ENCODE assay signal across 15 mouse cellular contexts in the genomic region with DNA sequence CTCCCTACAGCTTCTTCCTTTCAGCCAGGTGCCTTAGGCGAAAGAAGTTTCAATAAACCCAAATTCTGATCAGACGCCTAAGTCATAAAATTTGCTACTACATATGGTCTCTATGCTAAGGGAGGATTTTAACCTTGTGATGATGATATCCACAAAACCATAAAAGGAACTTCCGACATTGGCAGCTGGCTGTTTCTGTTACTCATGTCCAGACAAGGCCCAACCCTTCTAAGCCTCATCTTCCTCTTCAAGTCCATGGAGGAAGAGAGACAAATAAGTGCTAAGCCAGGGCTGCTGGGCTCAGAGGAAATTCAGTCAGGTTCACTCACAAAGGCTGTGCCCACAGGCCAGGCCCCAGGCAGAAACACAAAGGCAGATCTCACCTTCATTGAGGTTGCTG. TPM values are rescaled to one million over a fixed set of nuclear protein-coding genes. Genes with fewer than 3 reads are reported as not detected.
DNase-seq lines count a peak whose midpoint lies in the region; ATAC-seq and TF ChIP-seq lines count a peak whose summit lies in the region.
"Had no signal": no experiment of that assay in that cellular context is flagged by ENCODE, and none has a peak within 500 bp of the region (broad histone marks: within the 10 kb centered on the region; RNA-seq: fewer than 3 reads in every experiment).

No protein-coding gene starts in this region.

- intact Hi-C loops in heart, postnatal 10 days (cut with DNase I), result no loop called here

- 89% methylated on average over 3 of the region's 3 CpGs for WGBS in heart, embryonic 12.5 days
- WGBS in liver, adult 2 months, result 90% methylated on average over 3 of the region's 3 CpGs
- WGBS in liver, embryonic 11.5 days, result 90% methylated on average over 3 of the region's 3 CpGs
- 72% methylated on average over 3 of the region's 3 CpGs for WGBS in liver, embryonic 16.5 days (ENCODE audit: insufficient replicate concordance)
- WGBS in midbrain, postnatal 0 days, result 79% methylated on average over 3 of the region's 3 CpGs

- H3K4me1 ChIP-seq in heart, embryonic 12.5 days (replicated peaks), result peaks cover 79% of the 10 kb centered on the region
- peaks cover 10% of the 10 kb centered on the region for H3K4me1 ChIP-seq in liver, adult 2 months (ENCODE audit: control insufficient read depth, insufficient read depth, low read length)
- no peaks in the 10 kb centered on the region; the same call in 1 of the 2 replicates for H3K4me1 ChIP-seq in liver, embryonic 11.5 days (replicated peaks; ENCODE audit: control insufficient read depth, insufficient read depth, low read length)
- peaks cover 10% of the 10 kb centered on the region for H3K4me1 ChIP-seq in liver, embryonic 16.5 days (ENCODE audit: control insufficient read depth, low read depth, low read length)
- no peaks in the 10 kb centered on the region; the same call in 1 of the 2 replicates for H3K4me1 ChIP-seq in midbrain, postnatal 0 days (ENCODE audit: insufficient read depth, low read length)
- H3K4me1 ChIP-seq: embryonic facial prominence, embryonic 15.5 days had no signal

- no peak overlapping the region for H3K9ac ChIP-seq in heart, embryonic 12.5 days
- no peak overlapping the region for H3K9ac ChIP-seq in liver, adult 2 months (ENCODE audit: low read depth, low read length)
- no peak overlapping the region for H3K9ac ChIP-seq in liver, embryonic 11.5 days (ENCODE audit: low read depth, low read length)
- no peak overlapping the region for H3K9ac ChIP-seq in liver, embryonic 16.5 days (ENCODE audit: low read depth, low read length)
- H3K9ac ChIP-seq in midbrain, postnatal 0 days (replicated peaks; ENCODE audit: low read length, poor library complexity, severe bottlenecking), result no peak overlapping the region
- H3K9ac ChIP-seq: embryonic facial prominence, embryonic 15.5 days had no signal

- H3K9me3 ChIP-seq in heart, embryonic 12.5 days (replicated peaks), result no peaks in the 10 kb centered on the region
- no peaks in the 10 kb centered on the region for H3K9me3 ChIP-seq in liver, embryonic 11.5 days (ENCODE audit: control insufficient read depth, low read length)
- H3K9me3 ChIP-seq in liver, embryonic 16.5 days (replicated peaks; ENCODE audit: control insufficient read depth, low read length), result no peaks in the 10 kb centered on the region
- H3K9me3 ChIP-seq in midbrain, postnatal 0 days (ENCODE audit: low read length), result no peaks in the 10 kb centered on the region
- H3K9me3 ChIP-seq: embryonic facial prominence, embryonic 15.5 days had no signal

- no peak overlapping the region for H3K4me3 ChIP-seq in heart, embryonic 12.5 days
- H3K4me3 ChIP-seq in liver, adult 2 months (ENCODE audit: insufficient read depth, low read depth, low read length), result no peak overlapping the region
- no peak overlapping the region for H3K4me3 ChIP-seq in liver, embryonic 11.5 days (ENCODE audit: low read depth, low read length)
- H3K4me3 ChIP-seq in liver, embryonic 16.5 days (ENCODE audit: low read depth, low read length), result no peak overlapping the region
- no peak overlapping the region for H3K4me3 ChIP-seq in midbrain, postnatal 0 days (ENCODE audit: low read depth, low read length)
- H3K4me3 ChIP-seq: embryonic facial prominence, embryonic 15.5 days had no signal

- H3K27ac ChIP-seq in heart, embryonic 12.5 days (ENCODE audit: poor library complexity, severe bottlenecking), result peak overlapping the region; percentile 85
- peak overlapping the region; percentile 64; the same call in 1 of the 2 replicates for H3K27ac ChIP-seq in liver, adult 2 months (replicated peaks; ENCODE audit: insufficient read depth, low read depth, low read length)
- H3K27ac ChIP-seq in liver, embryonic 11.5 days (ENCODE audit: low read depth, low read length), result no peak overlapping the region; the same call in 1 of the 2 replicates
- peak overlapping the region; percentile 66 for H3K27ac ChIP-seq in liver, embryonic 16.5 days (ENCODE audit: low read length)
- peak overlapping the region; percentile 48 for H3K27ac ChIP-seq in midbrain, postnatal 0 days (ENCODE audit: low read depth, low read length)
- H3K27ac ChIP-seq: embryonic facial prominence, embryonic 15.5 days had no signal

- TF ChIP-seq CTCF in liver, adult 2 months (IDR thresholded peaks at IDR 0.05; ENCODE audit: low read depth, low read length), result no peak
- no peak for TF ChIP-seq CTCF in midbrain, postnatal 0 days (IDR thresholded peaks at IDR 0.05)

- H3K4me2 ChIP-seq in heart, embryonic 12.5 days, result no peak overlapping the region
- no peak overlapping the region for H3K4me2 ChIP-seq in liver, embryonic 11.5 days
- H3K4me2 ChIP-seq in liver, embryonic 16.5 days (ENCODE audit: low read depth, low read length), result no peak overlapping the region
- no peak overlapping the region for H3K4me2 ChIP-seq in midbrain, postnatal 0 days (ENCODE audit: low read depth, low read length, poor library complexity, severe bottlenecking)
- H3K4me2 ChIP-seq: embryonic facial prominence, embryonic 15.5 days had no signal

- no peak for ATAC-seq in heart, embryonic 12.5 days (ENCODE audit: insufficient number of reproducible peaks, low FRiP score)
- ATAC-seq in liver, embryonic 11.5 days (replicated peaks; ENCODE audit: low FRiP score), result no peak
- no peak for ATAC-seq in liver, embryonic 16.5 days (ENCODE audit: low read depth)
- no peak for ATAC-seq in midbrain, postnatal 0 days (ENCODE audit: low FRiP score)
- no peak for ATAC-seq in erythroid progenitor cell, adult 5-6 weeks (replicated peaks; ENCODE audit: low FRiP score, poor library complexity, severe bottlenecking)
- ATAC-seq: activated CD4-positive, CD25-positive, alpha-beta regulatory T cell, adult 4 months; intestine, postnatal 0 days had no signal

- peaks cover 5% of the 10 kb centered on the region; the same call in 1 of the 2 replicates for H3K79me2 ChIP-seq in liver, adult 2 months (ENCODE audit: control insufficient read depth, insufficient read depth, low read length)

- no peaks in the 10 kb centered on the region for H3K27me3 ChIP-seq in heart, embryonic 12.5 days (replicated peaks)
- no peaks in the 10 kb centered on the region for H3K27me3 ChIP-seq in liver, adult 2 months (ENCODE audit: control insufficient read depth, insufficient read depth, low read length)
- H3K27me3 ChIP-seq in liver, embryonic 11.5 days (replicated peaks; ENCODE audit: control insufficient read depth, insufficient read depth, low read length), result no peaks in the 10 kb centered on the region
- H3K27me3 ChIP-seq in liver, embryonic 16.5 days (ENCODE audit: control insufficient read depth, insufficient read depth, low read depth, low read length), result no peaks in the 10 kb centered on the region
- no peaks in the 10 kb centered on the region for H3K27me3 ChIP-seq in midbrain, postnatal 0 days (ENCODE audit: insufficient read depth, low read length)
- H3K27me3 ChIP-seq: embryonic facial prominence, embryonic 15.5 days had no signal

- TF ChIP-seq POLR2A in liver, adult 2 months (IDR thresholded peaks at IDR 0.05; ENCODE audit: extremely low read depth, insufficient read depth, low read length), result no peak

- no peak for DNase-seq in heart, postnatal 10 days
- peak; percentile 31 for DNase-seq in liver, adult 2 months (ENCODE audit: extremely low read depth, low read depth, low spot score)
- DNase-seq in liver, embryonic 11.5 days (ENCODE audit: low spot score), result no peak
- DNase-seq in midbrain, postnatal 0 days (ENCODE audit: low spot score), result no peak
- DNase-seq in cerebellum, adult 8-10 months, result no peak
- DNase-seq: B cell, adult 2 months; cerebellum, postnatal 25 days; kidney, postnatal 4 days had no signal

- H3K36me3 ChIP-seq in heart, embryonic 12.5 days, result peaks cover 96% of the 10 kb centered on the region
- H3K36me3 ChIP-seq in liver, adult 2 months (ENCODE audit: control insufficient read depth, insufficient read depth, low read length), result peaks cover 58% of the 10 kb centered on the region
- H3K36me3 ChIP-seq in liver, embryonic 11.5 days (ENCODE audit: control insufficient read depth, insufficient read depth, low read length), result peaks cover 75% of the 10 kb centered on the region
- H3K36me3 ChIP-seq in liver, embryonic 16.5 days (ENCODE audit: control insufficient read depth, insufficient read depth), result peaks cover 50% of the 10 kb centered on the region
- H3K36me3 ChIP-seq in midbrain, postnatal 0 days (ENCODE audit: insufficient read depth, low read length), result peaks cover 86% of the 10 kb centered on the region

RNA-seq across cellular contexts. Expression of a gene that starts 18.8 kb away (rescaled TPM):
- polyA plus RNA-seq in heart, embryonic 12.5 days (2016; fragmentation: Nextera tagmentation; extraction: Ambion mirVana), result 3,183 and 3,245 TPM in 2 replicates
- 1,000 to 10,000 TPM; 5,439 to 5,458 TPM for total RNA-seq in heart, postnatal 10 days (2021)
- total RNA-seq in liver, adult 2 months (2014; rRNA removed), result 0.27 and 0.83 TPM in 2 replicates
- polyA plus RNA-seq in liver, adult 2 months (2012; rRNA removed), result 0.32 TPM in 1 of 2 replicates, not detected in the other
- polyA plus RNA-seq in liver, embryonic 11.5 days (2014; fragmentation: Nextera tagmentation; extraction: Ambion mirVana), result 17.6 and 39.0 TPM in 2 replicates
- polyA plus RNA-seq in liver, embryonic 16.5 days (2015; fragmentation: Nextera tagmentation; extraction: Ambion mirVana), result 80.6 and 93.1 TPM in 2 replicates
- 1.9 and 7.4 TPM in 2 replicates for total RNA-seq in midbrain, postnatal 0 days (2014; rRNA removed)
- polyA plus RNA-seq in midbrain, postnatal 0 days (2015; fragmentation: Nextera tagmentation; extraction: Ambion mirVana), result 4.6 and 4.8 TPM in 2 replicates
- total RNA-seq in erythroid progenitor cell, adult 5-6 weeks (2015; ENCODE audit: low replicate concordance), result not detected in 2 replicates
- not detected in 2 replicates for total RNA-seq in erythroid progenitor cell, adult 5-6 weeks (2017; ENCODE audit: low replicate concordance)
- total RNA-seq: MEL had no signal
- polyA plus RNA-seq: activated CD4-positive, CD25-positive, alpha-beta regulatory T cell, adult 4 months had no signal

RNA-seq across cellular contexts. Expression of a gene that starts 20.9 kb away (rescaled TPM):
- polyA plus RNA-seq in heart, embryonic 12.5 days (2016; fragmentation: Nextera tagmentation; extraction: Ambion mirVana), result 48.3 and 56.7 TPM in 2 replicates
- 10 to 100 TPM; 77.3 to 78.9 TPM for total RNA-seq in heart, postnatal 10 days (2021)
- total RNA-seq in liver, adult 2 months (2014; rRNA removed), result 27.0 and 39.5 TPM in 2 replicates
- polyA plus RNA-seq in liver, adult 2 months (2012; rRNA removed), result 32.7 and 52.3 TPM in 2 replicates
- polyA plus RNA-seq in liver, embryonic 11.5 days (2014; fragmentation: Nextera tagmentation; extraction: Ambion mirVana), result 25.3 and 39.9 TPM in 2 replicates
- polyA plus RNA-seq in liver, embryonic 16.5 days (2015; fragmentation: Nextera tagmentation; extraction: Ambion mirVana), result 25.8 and 32.2 TPM in 2 replicates
- 25.5 and 31.4 TPM in 2 replicates for total RNA-seq in midbrain, postnatal 0 days (2014; rRNA removed)
- polyA plus RNA-seq in midbrain, postnatal 0 days (2015; fragmentation: Nextera tagmentation; extraction: Ambion mirVana), result 9.0 and 11.7 TPM in 2 replicates
- 27.2 TPM in 1 of 2 replicates, not detected in the other for total RNA-seq in erythroid progenitor cell, adult 5-6 weeks (2015; ENCODE audit: low replicate concordance)
- total RNA-seq in erythroid progenitor cell, adult 5-6 weeks (2017; ENCODE audit: low replicate concordance), result 0.64 TPM in 1 of 2 replicates, not detected in the other

RNA-seq across cellular contexts. Expression of a gene that starts 27.4 kb away (rescaled TPM):
- 446 and 471 TPM in 2 replicates for polyA plus RNA-seq in heart, embryonic 12.5 days (2016; fragmentation: Nextera tagmentation; extraction: Ambion mirVana)
- total RNA-seq in heart, postnatal 10 days (2021), result 100 to 1,000 TPM; 234 to 236 TPM
- 66.7 and 83.0 TPM in 2 replicates for total RNA-seq in liver, adult 2 months (2014; rRNA removed)
- polyA plus RNA-seq in liver, adult 2 months (2012; rRNA removed), result 107 and 152 TPM in 2 replicates
- polyA plus RNA-seq in liver, embryonic 11.5 days (2014; fragmentation: Nextera tagmentation; extraction: Ambion mirVana), result 228 and 245 TPM in 2 replicates
- 94.9 and 112 TPM in 2 replicates for polyA plus RNA-seq in liver, embryonic 16.5 days (2015; fragmentation: Nextera tagmentation; extraction: Ambion mirVana)
- 391 and 398 TPM in 2 replicates for total RNA-seq in midbrain, postnatal 0 days (2014; rRNA removed)
- 261 and 274 TPM in 2 replicates for polyA plus RNA-seq in midbrain, postnatal 0 days (2015; fragmentation: Nextera tagmentation; extraction: Ambion mirVana)
- 55.1 and 59.1 TPM in 2 replicates for total RNA-seq in erythroid progenitor cell, adult 5-6 weeks (2015; ENCODE audit: low replicate concordance)
- total RNA-seq in erythroid progenitor cell, adult 5-6 weeks (2017; ENCODE audit: low replicate concordance), result 48.8 and 49.1 TPM in 2 replicates

RNA-seq across cellular contexts. Expression of a gene that starts 28.3 kb away (rescaled TPM):
- 0.34 and 0.50 TPM in 2 replicates for polyA plus RNA-seq in heart, embryonic 12.5 days (2016; fragmentation: Nextera tagmentation; extraction: Ambion mirVana)
- 10 to 100 TPM; 15.1 to 16.9 TPM for total RNA-seq in heart, postnatal 10 days (2021)
- total RNA-seq in liver, adult 2 months (2014; rRNA removed), result under 0.01 and 0.27 TPM in 2 replicates
- polyA plus RNA-seq in liver, adult 2 months (2012; rRNA removed), result 0.05 and 0.19 TPM in 2 replicates
- 0.10 TPM in 1 of 2 replicates, not detected in the other for polyA plus RNA-seq in liver, embryonic 11.5 days (2014; fragmentation: Nextera tagmentation; extraction: Ambion mirVana)
- 0.04 TPM in 2 replicates for polyA plus RNA-seq in liver, embryonic 16.5 days (2015; fragmentation: Nextera tagmentation; extraction: Ambion mirVana)
- total RNA-seq in midbrain, postnatal 0 days (2014; rRNA removed), result 3.1 and 4.1 TPM in 2 replicates
- 0.36 and 0.44 TPM in 2 replicates for polyA plus RNA-seq in midbrain, postnatal 0 days (2015; fragmentation: Nextera tagmentation; extraction: Ambion mirVana)
- not detected in 2 replicates for total RNA-seq in erythroid progenitor cell, adult 5-6 weeks (2015; ENCODE audit: low replicate concordance)
- total RNA-seq in erythroid progenitor cell, adult 5-6 weeks (2017; ENCODE audit: low replicate concordance), result not detected in 2 replicates
- polyA plus RNA-seq: activated CD4-positive, CD25-positive, alpha-beta regulatory T cell, adult 4 months had no signal

RNA-seq across cellular contexts. Expression of a gene that starts 58.5 kb away (rescaled TPM):
- polyA plus RNA-seq in heart, embryonic 12.5 days (2016; fragmentation: Nextera tagmentation; extraction: Ambion mirVana), result 343 and 346 TPM in 2 replicates
- total RNA-seq in heart, postnatal 10 days (2021), result 10 to 100 TPM; 53.1 to 57.7 TPM
- 3.0 and 6.0 TPM in 2 replicates for total RNA-seq in liver, adult 2 months (2014; rRNA removed)
- 14.8 and 17.5 TPM in 2 replicates for polyA plus RNA-seq in liver, adult 2 months (2012; rRNA removed)
- polyA plus RNA-seq in liver, embryonic 11.5 days (2014; fragmentation: Nextera tagmentation; extraction: Ambion mirVana), result 401 and 406 TPM in 2 replicates
- polyA plus RNA-seq in liver, embryonic 16.5 days (2015; fragmentation: Nextera tagmentation; extraction: Ambion mirVana), result 149 and 179 TPM in 2 replicates
- total RNA-seq in midbrain, postnatal 0 days (2014; rRNA removed), result 132 and 171 TPM in 2 replicates
- 132 and 144 TPM in 2 replicates for polyA plus RNA-seq in midbrain, postnatal 0 days (2015; fragmentation: Nextera tagmentation; extraction: Ambion mirVana)
- total RNA-seq in erythroid progenitor cell, adult 5-6 weeks (2015; ENCODE audit: low replicate concordance), result 10.9 and 25.2 TPM in 2 replicates
- total RNA-seq in erythroid progenitor cell, adult 5-6 weeks (2017; ENCODE audit: low replicate concordance), result 9.9 and 11.0 TPM in 2 replicates
- polyA plus RNA-seq: activated CD4-positive, CD25-positive, alpha-beta regulatory T cell, adult 4 months had no signal

Comparison
In these comparisons a context has a peak if more than half of its experiments do, and no peak if none do; other contexts are left out.
1. RNA of a gene that starts 18.8 kb away (polyA plus RNA-seq): 3,183 to 3,245 TPM in heart, embryonic 12.5 days; 80.6 to 93.1 TPM in liver, embryonic 16.5 days, 17.6 to 39.0 TPM in liver, embryonic 11.5 days, 4.6 to 4.8 TPM in midbrain, postnatal 0 days and 0.32 TPM in liver, adult 2 months; every median in the first group is over 10 times any median in the second.